Mouse (Mus musculus) right cerebral cortex, postnatal 36 days (tissue): ENCODE measurements around the gene Smim14.

Experiments used
- DNase-seq, 2 experiments: peaks; one replicate each; pipeline ENCODE4 v3.0.0; 2022; ENCODE audit warnings: low spot score in 2 of 2, mixed read lengths in 1 of 2

The Smim14 gene

DNA sequence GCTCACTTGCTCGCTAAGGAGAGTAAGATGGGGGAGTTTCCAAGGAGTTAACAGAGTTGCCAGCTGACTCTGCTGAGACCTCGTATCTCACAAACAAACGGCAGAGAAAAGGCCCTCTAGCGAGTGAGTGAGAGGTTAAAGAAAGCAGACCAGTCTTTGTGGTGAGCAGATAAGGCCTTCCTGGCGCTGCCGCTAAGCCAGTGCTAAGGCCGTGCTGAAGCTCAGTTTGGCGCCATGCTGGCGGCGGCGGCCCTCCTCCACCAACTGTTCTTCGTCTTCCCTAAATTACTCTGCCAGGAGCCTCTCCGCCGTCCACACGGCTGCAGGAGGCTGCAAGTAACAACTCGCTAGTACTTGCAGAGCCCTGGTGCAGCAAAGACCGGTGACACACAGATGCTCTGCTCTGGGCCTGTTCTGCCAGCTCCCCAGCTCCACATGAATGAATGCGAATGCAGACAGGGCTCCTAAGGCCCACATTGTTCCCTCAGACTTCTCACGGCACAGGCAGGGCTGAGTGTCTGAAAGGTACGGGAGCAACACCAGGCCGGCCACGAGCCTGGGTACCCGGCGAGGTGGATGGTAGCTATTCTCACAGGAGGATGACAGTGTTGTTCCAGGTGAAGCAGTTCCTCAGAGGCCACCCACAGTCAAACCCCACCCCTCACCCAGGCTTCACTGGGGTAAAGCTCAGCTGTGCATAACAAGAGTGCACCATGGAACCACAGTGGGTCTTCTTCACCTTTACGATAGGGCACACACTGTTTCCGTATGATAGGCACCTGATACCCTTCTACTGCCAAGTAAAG is 121.1 kb downstream of the Smim14 start:
- DNase-seq: no peak

DNA sequence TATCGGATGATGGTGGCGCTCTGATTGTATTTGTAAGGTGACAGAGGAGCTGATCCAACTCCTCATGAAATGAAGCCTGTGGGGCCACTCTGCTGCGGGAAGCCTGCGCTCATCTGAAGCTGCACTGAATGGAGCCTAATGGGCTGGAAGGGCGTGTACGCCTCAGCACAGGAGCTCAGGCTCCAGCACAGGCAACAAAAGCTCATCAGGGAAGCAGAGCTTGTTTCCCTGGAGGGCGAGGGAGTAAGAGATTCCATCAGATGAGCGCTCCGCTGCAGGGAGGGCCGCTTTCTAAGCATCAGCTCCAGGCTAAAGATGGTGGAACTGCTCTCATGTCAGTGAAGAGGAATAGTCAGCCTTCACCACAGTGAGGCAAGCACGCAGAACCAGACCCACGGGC is 129.0 kb downstream of the Smim14 start:
- DNase-seq: no peak

DNA sequence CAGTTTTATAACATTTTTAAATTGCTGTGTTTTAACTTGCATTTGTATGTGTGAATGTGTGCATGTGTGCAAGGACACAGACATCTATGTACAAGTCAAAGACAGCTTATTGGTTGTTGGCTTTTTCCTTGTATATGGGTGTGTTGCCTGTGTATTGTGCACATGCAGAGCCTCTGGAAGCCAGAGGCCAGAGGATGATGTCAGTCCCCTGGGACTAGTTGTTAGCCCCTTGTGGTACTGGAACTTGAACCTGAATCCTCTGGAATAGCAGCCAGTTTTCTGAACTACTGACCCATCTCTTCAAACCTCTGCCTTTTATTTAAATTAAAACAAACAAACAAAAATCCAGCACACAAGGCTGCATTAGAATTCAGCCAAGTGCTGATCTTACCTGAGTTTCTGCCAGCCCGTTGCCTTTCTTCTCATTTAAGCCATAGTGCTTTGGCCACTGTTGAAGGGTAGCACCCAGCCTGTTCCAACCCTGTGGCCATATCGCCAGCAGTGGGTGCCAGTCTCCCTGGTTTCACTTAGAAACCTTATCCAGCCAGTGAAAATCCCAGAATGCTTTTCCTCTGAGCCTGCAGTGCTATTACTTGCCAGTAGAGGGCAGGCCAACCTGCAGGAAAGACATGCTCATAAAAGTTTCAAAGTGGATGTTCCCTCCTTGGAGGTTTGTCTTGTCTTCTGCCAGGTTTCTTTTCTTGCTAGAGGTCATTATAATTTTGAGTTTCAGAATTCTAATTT is 135.6 kb downstream of the Smim14 start:
- peak; percentile 65 to 67 for DNase-seq
